Comparison of ENCODE assay signal across 30 mouse cellular contexts in the genomic region with DNA sequence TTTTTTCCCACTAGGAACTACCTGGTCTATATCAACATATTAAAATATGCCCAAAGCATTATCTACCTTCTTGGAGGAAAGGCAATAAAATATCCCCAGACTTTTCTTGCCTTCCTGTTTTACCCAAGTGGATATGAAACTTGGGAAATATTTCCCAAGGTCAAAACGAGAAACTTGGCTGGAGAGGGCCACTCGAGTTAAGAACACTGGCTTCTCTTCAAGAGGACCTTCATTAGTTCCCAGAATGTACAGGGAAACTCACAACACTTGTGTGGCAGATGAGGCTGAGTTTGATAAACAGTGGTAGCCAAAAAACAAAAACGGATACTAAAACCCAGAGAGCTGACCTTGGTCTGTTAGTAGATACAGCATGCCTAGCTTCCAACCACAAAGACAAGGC. TPM values are rescaled to one million over a fixed set of nuclear protein-coding genes. Genes with fewer than 3 reads are reported as not detected.
A peak's percentile ranks its signal among the peaks of the same experiment; 100 is the strongest.
DNase-seq lines count a peak whose midpoint lies in the region; ATAC-seq and TF ChIP-seq lines count a peak whose summit lies in the region.
"Had no signal": no experiment of that assay in that cellular context is flagged by ENCODE, and none has a peak within 500 bp of the region (broad histone marks: within the 10 kb centered on the region; RNA-seq: fewer than 3 reads in every experiment).

No protein-coding gene starts in this region.

- no peak for DNase-seq in heart, postnatal 0 days (ENCODE audit: low spot score)
- no peak for DNase-seq in heart, postnatal 4 days
- peak; percentile 9 for DNase-seq in testis, postnatal 14 days (ENCODE audit: low spot score)
- DNase-seq in testis, postnatal 10 days (ENCODE audit: low spot score): no peak
- DNase-seq in neural tube, embryonic 10.5 days (ENCODE audit: extremely low spot score, low spot score): no peak
- no peak for DNase-seq in cerebellum, postnatal 10 days
- DNase-seq in gastrocnemius, postnatal 10 days: no peak
- DNase-seq: adrenal gland, postnatal 36 days; B cell, adult 2 months; cerebellum, adult 8-10 months; cerebellum, postnatal 36 days; embryo, embryonic 11 days; gastrocnemius, postnatal 25 days; heart, adult 11 months; kidney, adult 18-20 months; kidney, postnatal 25 days; right cerebral cortex, postnatal 14 days; thymus, adult 18-20 months; thymus, postnatal 25 days had no signal

- no peak for TF ChIP-seq EP300 in heart, postnatal 0 days (IDR thresholded peaks at IDR 0.05; ENCODE audit: low read depth)

- H3K9ac ChIP-seq in heart, postnatal 0 days (replicated peaks; ENCODE audit: low read depth, low read length): no peak overlapping the region
- H3K9ac ChIP-seq: embryonic facial prominence, embryonic 12.5 days; kidney, embryonic 15.5 days; limb, embryonic 12.5 days; liver, embryonic 15.5 days; midbrain, embryonic 15.5 days had no signal

- no peak for TF ChIP-seq CTCF in heart, postnatal 0 days (IDR thresholded peaks at IDR 0.05; ENCODE audit: low read depth)

- peak overlapping the region; percentile 34; the same call in 1 of the 2 replicates for H3K27ac ChIP-seq in heart, postnatal 0 days (ENCODE audit: low read depth)
- H3K27ac ChIP-seq: embryonic facial prominence, embryonic 12.5 days; kidney, embryonic 15.5 days; left cerebral cortex, adult 2 months; limb, embryonic 12.5 days; liver, embryonic 15.5 days; midbrain, embryonic 15.5 days had no signal

- H3K4me3 ChIP-seq in heart, postnatal 0 days (ENCODE audit: low read depth, low read length): no peak overlapping the region
- H3K4me3 ChIP-seq: embryonic facial prominence, embryonic 12.5 days; kidney, embryonic 15.5 days; left cerebral cortex, adult 2 months; limb, embryonic 12.5 days; liver, embryonic 15.5 days; midbrain, embryonic 15.5 days had no signal

- H3K27me3 ChIP-seq in heart, postnatal 0 days (ENCODE audit: control insufficient read depth, insufficient read depth, low read length): no peaks in the 10 kb centered on the region
- H3K27me3 ChIP-seq: CH12.LX; embryonic facial prominence, embryonic 12.5 days; limb, embryonic 12.5 days; liver, embryonic 15.5 days; midbrain, embryonic 15.5 days had no signal

- no peak for ATAC-seq in heart, postnatal 0 days (ENCODE audit: insufficient read depth, low read depth)
- 0 out of 2 replicates have a peak, but pooled peaks have one; percentile 29 for ATAC-seq in common myeloid progenitor, adult 5-6 weeks (replicated peaks; ENCODE audit: low read depth, poor library complexity, severe bottlenecking)
- ATAC-seq: forebrain, embryonic 14.5 days; hindbrain, embryonic 16.5 days; midbrain, embryonic 15.5 days had no signal

- H3K36me3 ChIP-seq in heart, postnatal 0 days (replicated peaks; ENCODE audit: control insufficient read depth, insufficient read depth, low read length): no peaks in the 10 kb centered on the region
- H3K36me3 ChIP-seq: embryonic facial prominence, embryonic 12.5 days; kidney, embryonic 15.5 days; limb, embryonic 12.5 days; liver, embryonic 15.5 days; midbrain, embryonic 15.5 days had no signal

- H3K9me3 ChIP-seq in heart, postnatal 0 days (replicated peaks; ENCODE audit: control insufficient read depth, low read length): no peaks in the 10 kb centered on the region
- H3K9me3 ChIP-seq: embryonic facial prominence, embryonic 12.5 days; kidney, embryonic 15.5 days; limb, embryonic 12.5 days; liver, embryonic 15.5 days; midbrain, embryonic 15.5 days had no signal

- H3K4me2 ChIP-seq in heart, postnatal 0 days (ENCODE audit: low read depth, low read length): no peak overlapping the region
- H3K4me2 ChIP-seq: embryonic facial prominence, embryonic 12.5 days; heart, embryonic 11.5 days; kidney, embryonic 15.5 days; limb, embryonic 12.5 days; liver, embryonic 15.5 days; midbrain, embryonic 15.5 days had no signal

- WGBS in heart, postnatal 0 days: 29% methylated on average over 3 of the region's 3 CpGs

- no peaks in the 10 kb centered on the region for H3K4me1 ChIP-seq in heart, postnatal 0 days (ENCODE audit: control insufficient read depth, insufficient read depth)
- H3K4me1 ChIP-seq: embryonic facial prominence, embryonic 12.5 days; kidney, embryonic 15.5 days; limb, embryonic 12.5 days; midbrain, embryonic 15.5 days had no signal

RNA-seq across cellular contexts. Expression of gene Atrx, which starts 17.5 kb away (rescaled TPM):
- total RNA-seq in heart, postnatal 0 days (2014; rRNA removed; ENCODE audit: low replicate concordance): 88.7 and 106 TPM in 2 replicates
- 78.9 and 85.7 TPM in 2 replicates for polyA plus RNA-seq in heart, postnatal 0 days (2015; fragmentation: Nextera tagmentation; extraction: Ambion mirVana)
- total RNA-seq in heart, postnatal 4 days (2021): 100 to 1,000 TPM; 121 to 122 TPM
- 390 TPM in 2 replicates for total RNA-seq in common myeloid progenitor, adult 5-6 weeks (2017)
- total RNA-seq in gastrocnemius, postnatal 10 days (2021): 10 to 100 TPM; 52.1 to 72.6 TPM
